Mouse (Mus musculus) CH12.LX (cell line): ENCODE results near the gene Tulp2.

Experiments
- EP300 ChIP-seq: IDR thresholded peaks from 2 replicates; pipeline ENCODE4 v1.6.1; 2011; ENCODE audit warnings: low read length, improper control_type of control experiment
- KAT2A ChIP-seq: IDR thresholded peaks from 2 replicates; pipeline ENCODE4 v1.6.1; 2012; ENCODE audit warnings: low read length, improper control_type of control experiment, inconsistent platforms; ENCODE audit not compliant: insufficient replicate concordance
- POLR2A ChIP-seq: IDR thresholded peaks from 2 replicates; pipeline ENCODE4 v1.6.1; 2011; ENCODE audit warnings: low read depth, mild to moderate bottlenecking, improper control_type of control experiment, low read length

GRCm38 (mm10) chr7:45461781-45462180 is 19.9 kb upstream of the Tulp2 start:
- TF ChIP-seq KAT2A (no peak), POLR2A (peak; percentile 6; the same call in 1 of the 2 replicates), EP300 (no peak)
